ENCODE assay signal across 24 mouse cellular contexts in the genomic region with DNA sequence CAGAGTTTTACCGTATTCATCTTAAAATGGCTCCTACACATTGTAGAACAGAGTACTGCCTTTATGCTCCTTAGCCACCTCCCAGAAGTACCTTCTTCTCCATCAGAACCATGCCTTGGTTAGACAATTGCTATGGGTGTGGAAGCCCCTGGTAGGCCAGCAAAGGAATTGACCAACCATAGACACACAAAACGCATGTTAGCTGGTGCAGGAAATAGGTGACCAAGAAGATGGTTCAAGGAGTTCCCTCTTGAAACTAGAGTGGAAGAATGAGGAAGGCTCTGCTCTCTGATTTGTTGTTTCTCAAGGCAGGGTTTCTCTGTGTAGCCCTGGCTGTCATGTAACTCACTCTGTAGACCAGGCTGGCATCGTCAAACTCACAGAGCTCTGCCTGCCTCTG.
DNase-seq lines count a peak whose midpoint lies in the region; ATAC-seq lines count a peak whose summit lies in the region.
"Had no signal": no experiment of that assay in that cellular context is flagged by ENCODE, and none has a peak within 500 bp of the region (broad histone marks: within the 10 kb centered on the region; RNA-seq: fewer than 3 reads in every experiment).

No protein-coding gene starts in this region.

- DNase-seq in splenic B cell, adult 2 months (ENCODE audit: low read depth, low spot score): peak; percentile 6
- no peak for DNase-seq in forebrain, embryonic 11.5 days (ENCODE audit: low spot score)
- DNase-seq in cerebellum, adult 18-20 months: no peak
- DNase-seq: adrenal gland, adult 8-10 months; adrenal gland, postnatal 36 days; cerebellum, adult 11-12 months; cerebellum, adult 9-10 months; cerebellum, postnatal 14 days; gastrocnemius, postnatal 25 days; heart, adult 2 months; heart, postnatal 14 days; heart, postnatal 4 days had no signal

- H3K9ac ChIP-seq in forebrain, embryonic 11.5 days (ENCODE audit: low read length): no peak overlapping the region
- no peak overlapping the region for H3K9ac ChIP-seq in hindbrain, embryonic 16.5 days (ENCODE audit: low read depth, low read length)
- H3K9ac ChIP-seq: embryonic facial prominence, embryonic 12.5 days; embryonic facial prominence, embryonic 15.5 days; forebrain, embryonic 12.5 days; forebrain, embryonic 15.5 days; heart, embryonic 13.5 days; hindbrain, embryonic 14.5 days; intestine, embryonic 15.5 days had no signal

- H3K27me3 ChIP-seq in splenic B cell, adult 2 months (ENCODE audit: control insufficient read depth, insufficient read depth, low read length, poor library complexity, severe bottlenecking): no peaks in the 10 kb centered on the region
- no peaks in the 10 kb centered on the region for H3K27me3 ChIP-seq in forebrain, embryonic 11.5 days (ENCODE audit: control insufficient read depth, insufficient read depth, low read length)
- H3K27me3 ChIP-seq in hindbrain, embryonic 16.5 days (replicated peaks; ENCODE audit: control insufficient read depth, insufficient read depth, low read length): no peaks in the 10 kb centered on the region
- H3K27me3 ChIP-seq: embryonic facial prominence, embryonic 12.5 days; embryonic facial prominence, embryonic 15.5 days; forebrain, embryonic 12.5 days; forebrain, embryonic 15.5 days; heart, embryonic 13.5 days; intestine, embryonic 15.5 days had no signal

- H3K79me2 ChIP-seq in macrophage (ENCODE audit: inconsistent target): no peaks in the 10 kb centered on the region

- H3K27ac ChIP-seq in brown adipose tissue, adult 24 weeks (replicated peaks; ENCODE audit: low read depth, low read length): peak overlapping the region; percentile 23
- peak overlapping the region; percentile 74 for H3K27ac ChIP-seq in macrophage
- no peak overlapping the region for H3K27ac ChIP-seq in forebrain, embryonic 11.5 days (ENCODE audit: low read depth, low read length)
- H3K27ac ChIP-seq in hindbrain, embryonic 16.5 days (ENCODE audit: low read depth, low read length): no peak overlapping the region
- H3K27ac ChIP-seq: embryonic facial prominence, embryonic 12.5 days; embryonic facial prominence, embryonic 15.5 days; forebrain, embryonic 12.5 days; forebrain, embryonic 15.5 days; heart, adult 2 months; heart, embryonic 10.5 days; heart, embryonic 13.5 days; hindbrain, embryonic 14.5 days; intestine, embryonic 15.5 days had no signal

- no peak overlapping the region for H3K4me3 ChIP-seq in brown adipose tissue, adult 24 weeks (ENCODE audit: insufficient read depth, low read depth, low read length)
- H3K4me3 ChIP-seq in macrophage (ENCODE audit: inconsistent target): no peak overlapping the region
- H3K4me3 ChIP-seq in forebrain, embryonic 11.5 days (ENCODE audit: low read depth, low read length): no peak overlapping the region
- H3K4me3 ChIP-seq in hindbrain, embryonic 16.5 days (ENCODE audit: low read length): no peak overlapping the region
- H3K4me3 ChIP-seq: embryonic facial prominence, embryonic 12.5 days; embryonic facial prominence, embryonic 15.5 days; forebrain, embryonic 12.5 days; forebrain, embryonic 15.5 days; heart, adult 2 months; heart, embryonic 10.5 days; heart, embryonic 13.5 days; intestine, embryonic 15.5 days had no signal

- H3K4me1 ChIP-seq in brown adipose tissue, adult 24 weeks (ENCODE audit: control insufficient read depth, insufficient read depth, insufficient read length, low read length): peaks cover 23% of the 10 kb centered on the region
- H3K4me1 ChIP-seq in forebrain, embryonic 11.5 days (replicated peaks; ENCODE audit: control insufficient read depth, insufficient read depth, low read length): peaks cover 9% of the 10 kb centered on the region; the same call in 1 of the 2 replicates
- peaks cover 5% of the 10 kb centered on the region; the same call in 1 of the 2 replicates for H3K4me1 ChIP-seq in hindbrain, embryonic 16.5 days (ENCODE audit: control insufficient read depth, insufficient read depth, low read depth, low read length)

- 48% methylated on average over 3 of the region's 3 CpGs for WGBS in macrophage (ENCODE audit: missing documents)
- WGBS in forebrain, embryonic 11.5 days: 94% methylated on average over 3 of the region's 3 CpGs
- 98% methylated on average over 3 of the region's 3 CpGs for WGBS in hindbrain, embryonic 16.5 days

- no peak overlapping the region for H3K4me2 ChIP-seq in forebrain, embryonic 11.5 days (ENCODE audit: low read depth, low read length, severe bottlenecking)
- H3K4me2 ChIP-seq in hindbrain, embryonic 16.5 days (ENCODE audit: low read length): no peak overlapping the region
- H3K4me2 ChIP-seq: embryonic facial prominence, embryonic 12.5 days; embryonic facial prominence, embryonic 15.5 days; forebrain, embryonic 12.5 days; forebrain, embryonic 15.5 days; heart, embryonic 13.5 days; hindbrain, embryonic 14.5 days; intestine, embryonic 15.5 days had no signal

- ATAC-seq in forebrain, embryonic 11.5 days (replicated peaks; ENCODE audit: low FRiP score): no peak
- no peak for ATAC-seq in hindbrain, embryonic 16.5 days
- ATAC-seq: activated CD4-positive, CD25-positive, alpha-beta regulatory T cell, adult 4 months; forebrain, embryonic 15.5 days; intestine, embryonic 15.5 days had no signal

- H3K36me3 ChIP-seq in macrophage (ENCODE audit: inconsistent target): no peaks in the 10 kb centered on the region
- no peaks in the 10 kb centered on the region; the same call in 1 of the 2 replicates for H3K36me3 ChIP-seq in splenic B cell, adult 2 months (ENCODE audit: control insufficient read depth, insufficient read depth, low read length, poor library complexity, severe bottlenecking)
- H3K36me3 ChIP-seq in forebrain, embryonic 11.5 days (ENCODE audit: control insufficient read depth, insufficient read depth, low read length): no peaks in the 10 kb centered on the region
- no peaks in the 10 kb centered on the region for H3K36me3 ChIP-seq in hindbrain, embryonic 16.5 days (ENCODE audit: control insufficient read depth, insufficient read depth, low read length)
- H3K36me3 ChIP-seq: embryonic facial prominence, embryonic 12.5 days; embryonic facial prominence, embryonic 15.5 days; forebrain, embryonic 12.5 days; forebrain, embryonic 15.5 days; heart, embryonic 10.5 days; heart, embryonic 13.5 days; intestine, embryonic 15.5 days had no signal

- H3K9me3 ChIP-seq in forebrain, embryonic 11.5 days (ENCODE audit: control insufficient read depth, low read length): no peaks in the 10 kb centered on the region
- no peaks in the 10 kb centered on the region for H3K9me3 ChIP-seq in hindbrain, embryonic 16.5 days (ENCODE audit: control insufficient read depth, low read length)
- H3K9me3 ChIP-seq: embryonic facial prominence, embryonic 12.5 days; embryonic facial prominence, embryonic 15.5 days; forebrain, embryonic 12.5 days; forebrain, embryonic 15.5 days; heart, embryonic 10.5 days; heart, embryonic 13.5 days; intestine, embryonic 15.5 days had no signal

Comparison
In these comparisons a context has a peak if more than half of its experiments do, and no peak if none do; other contexts are left out.
1. H3K27ac ChIP-seq: peak in brown adipose tissue, adult 24 weeks (single experiment) and macrophage (single experiment); none in forebrain, embryonic 11.5 days (single experiment) and hindbrain, embryonic 16.5 days (single experiment).